Mouse (Mus musculus) WW6 (cell line): ENCODE results near the gene Chd9.
"Not testable (repeated sequence)": the region's sequence is repeated elsewhere in the genome, so short reads cannot be mapped to it uniquely, and the experiment has no call there.

Experiments used
- DNase-seq: peaks from one replicate; pipeline ENCODE4 v3.0.0-alpha.2; 2013; ENCODE audit warnings: low read depth, low spot score

Gene Chd9

DNA sequence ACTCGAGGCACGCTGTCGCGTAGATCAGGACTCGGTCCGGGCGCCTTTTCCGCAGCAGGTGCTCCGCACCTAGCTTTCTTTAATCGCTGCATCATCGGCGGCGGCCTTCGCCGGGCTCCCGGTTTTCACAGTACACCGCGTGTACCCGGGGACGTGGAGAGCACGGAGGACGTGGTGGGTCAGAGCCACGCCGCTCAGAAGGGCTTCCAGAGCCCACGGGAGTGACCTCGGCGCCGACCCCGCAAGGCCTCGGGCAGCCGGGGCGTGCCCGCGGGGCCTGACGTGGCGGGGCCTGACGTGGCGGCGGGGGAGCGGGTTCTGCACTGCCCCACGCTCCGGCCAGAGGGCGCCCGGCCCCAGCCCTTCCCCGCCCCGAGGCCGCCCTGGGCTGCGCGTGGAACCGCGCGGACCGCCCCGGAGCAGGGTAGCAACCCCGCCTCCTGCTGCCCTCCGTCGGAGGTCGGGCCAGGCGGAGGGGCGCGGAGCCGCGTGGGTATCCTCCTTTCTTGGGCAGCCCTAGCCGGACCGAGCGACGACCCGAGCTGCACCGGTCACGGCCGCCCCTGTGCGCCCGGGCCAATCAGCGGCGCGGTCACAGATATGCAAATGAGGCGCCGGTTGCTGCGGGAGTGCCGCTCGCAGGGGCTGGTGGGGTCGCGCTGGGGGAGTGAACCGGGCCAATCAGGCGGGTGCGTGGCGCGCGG lies 79.8 kb downstream of the Chd9 start:
- peak; percentile 65 for DNase-seq

DNA sequence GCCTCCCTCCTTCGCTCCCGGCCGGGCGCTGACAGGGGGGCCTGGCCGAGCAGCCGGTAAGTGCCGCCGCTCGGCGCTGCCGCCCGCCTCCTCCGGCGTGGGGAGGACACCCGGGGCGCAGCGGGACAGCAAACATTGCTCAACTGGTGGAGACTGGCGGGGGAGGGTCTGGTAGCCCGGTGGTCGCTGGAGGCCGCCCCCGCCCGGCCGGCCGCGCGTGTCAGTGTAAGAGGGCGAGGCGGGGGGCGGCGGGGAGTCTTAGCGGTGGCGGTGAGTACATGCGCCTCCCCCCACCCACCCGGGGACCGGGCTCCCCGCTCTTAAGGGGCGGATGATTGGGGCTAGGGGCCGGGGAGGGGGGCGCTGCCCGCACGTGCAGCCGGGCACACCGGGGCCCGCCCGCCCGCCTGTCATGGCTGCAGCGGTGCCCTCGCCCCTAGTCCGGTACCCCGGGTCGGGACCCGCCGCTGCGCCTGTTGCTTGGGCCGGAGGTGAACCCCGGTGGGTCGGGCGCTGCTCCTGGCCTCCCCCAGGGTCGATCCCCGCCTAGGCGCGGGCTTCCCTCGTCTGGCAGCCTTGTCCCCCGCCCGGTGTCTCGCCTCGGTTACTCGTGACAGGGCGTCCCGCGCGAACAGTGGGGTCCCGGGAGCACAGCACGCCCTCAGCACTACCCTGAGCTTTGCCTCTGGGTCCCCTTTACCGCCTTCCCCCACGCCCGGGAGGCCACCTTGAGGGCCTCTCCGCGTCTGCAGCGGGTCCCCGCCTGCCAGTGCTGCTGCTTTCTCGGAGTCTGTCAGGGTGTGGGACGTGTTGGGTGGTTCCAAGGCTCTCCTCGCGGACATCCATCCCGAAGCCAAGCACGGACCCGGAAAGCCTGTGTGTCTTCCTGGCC lies 80.7 kb downstream of the Chd9 start:
- DNase-seq: no peak

DNA sequence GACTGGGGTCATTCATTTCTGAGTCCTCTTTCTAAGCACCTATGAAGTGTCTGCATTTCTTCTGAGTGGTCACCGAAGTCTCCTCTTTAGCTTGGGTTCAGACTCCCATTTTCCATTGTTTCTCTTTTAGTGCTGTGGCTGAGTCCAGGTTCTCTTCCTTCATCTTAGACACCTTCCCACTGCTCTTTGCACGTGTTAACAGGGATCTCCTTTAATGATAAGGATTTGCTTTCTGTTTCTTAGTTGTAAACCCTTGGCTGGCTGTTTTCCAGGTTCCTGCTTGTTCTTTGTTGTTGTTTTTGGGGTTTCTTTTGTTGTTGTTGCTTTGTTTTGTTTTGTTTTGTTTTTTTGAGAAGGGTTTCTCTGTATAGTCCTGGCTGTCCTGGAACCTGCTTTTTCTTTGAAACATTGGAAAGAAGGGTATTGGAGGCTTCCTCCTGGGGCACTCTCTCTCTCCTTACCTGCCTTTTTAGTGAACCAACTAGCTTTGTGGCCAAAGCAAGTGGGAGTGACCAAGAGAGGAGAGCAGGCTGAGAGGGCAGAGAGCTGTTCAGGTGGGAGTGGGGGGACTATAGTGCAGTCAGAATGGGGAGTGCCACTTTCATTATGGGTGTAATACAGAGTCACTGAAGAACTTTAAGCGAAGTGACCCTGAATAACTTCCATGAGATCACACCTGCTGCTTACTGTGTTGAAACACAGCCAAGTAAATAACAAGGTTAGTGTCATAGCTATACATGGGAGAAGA lies 95.2 kb downstream of the Chd9 start:
- DNase-seq: no peak

DNA sequence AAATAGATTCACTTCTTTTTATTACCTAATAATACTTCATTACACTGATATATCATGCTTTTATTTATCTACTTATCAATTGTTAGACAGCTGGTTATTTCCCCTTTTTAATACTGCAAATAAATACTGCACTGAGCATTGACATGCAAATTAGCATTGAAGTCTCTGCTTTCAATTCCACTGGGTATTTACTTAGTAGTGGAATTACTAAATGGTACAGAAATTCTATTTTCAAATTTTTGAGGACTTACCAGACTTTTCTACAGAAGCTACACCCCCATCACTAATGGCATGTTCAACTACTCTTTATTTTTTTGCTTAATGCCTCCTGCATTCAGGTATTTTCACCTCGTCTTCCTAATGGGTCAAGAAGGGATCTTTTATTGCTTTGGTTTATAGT lies 100.3 kb downstream of the Chd9 start:
- no peak for DNase-seq

DNA sequence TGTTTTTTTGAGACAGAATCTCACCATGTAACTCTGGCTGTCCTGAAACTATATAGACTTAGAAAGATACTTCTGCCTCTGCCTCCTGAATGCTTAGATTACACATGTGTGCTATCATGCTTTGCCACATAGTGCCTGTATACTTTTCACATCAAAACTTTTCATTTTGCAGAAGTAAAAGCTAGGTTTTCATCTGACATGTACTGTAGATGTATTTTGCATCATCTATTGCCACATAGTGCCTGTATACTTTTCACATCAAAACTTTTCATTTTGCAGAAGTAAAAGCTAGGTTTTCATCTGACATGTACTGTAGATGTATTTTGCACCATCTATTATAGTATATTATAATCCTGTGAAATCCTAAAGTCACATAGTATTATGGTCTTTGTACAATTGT lies 102.0 kb downstream of the Chd9 start:
- DNase-seq: not testable (repeated sequence)

DNA sequence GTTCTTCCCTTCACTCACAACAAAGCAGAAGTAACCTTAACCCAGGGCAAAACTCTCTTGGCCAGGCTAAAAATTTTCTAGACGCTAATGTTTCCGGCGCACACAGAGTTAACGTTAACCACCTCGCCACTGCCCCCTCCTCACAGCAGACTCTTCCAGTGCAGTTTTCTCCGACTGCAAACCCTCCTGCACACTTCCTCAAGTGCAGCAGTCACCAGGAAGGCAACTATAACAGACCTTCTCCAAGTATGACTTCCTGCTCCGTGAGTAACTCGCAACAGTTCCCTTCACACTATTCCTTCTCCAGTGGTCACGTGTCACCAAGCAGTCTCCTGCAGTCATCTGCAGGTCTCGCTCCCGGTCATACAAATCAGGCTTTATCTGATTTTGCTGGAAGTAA lies 104.8 kb downstream of the Chd9 start:
- DNase-seq: no peak

DNA sequence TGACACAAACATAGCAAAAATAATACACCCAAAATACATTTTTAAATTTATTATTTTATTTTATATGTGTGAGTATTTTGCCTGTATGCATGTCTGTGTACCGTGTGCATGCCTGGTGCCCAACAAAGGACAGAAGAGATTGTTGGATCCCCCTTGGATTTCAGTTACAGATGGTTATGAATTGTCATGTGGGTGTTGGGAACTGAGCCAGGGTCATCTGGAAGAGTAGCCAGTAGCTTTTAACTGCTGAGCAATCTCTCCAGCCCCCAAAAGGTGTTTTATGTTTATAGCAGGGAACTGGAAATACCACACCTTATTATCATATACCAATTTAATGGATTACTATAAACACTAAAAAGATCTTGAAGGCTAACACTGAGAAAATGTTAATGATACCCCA lies 106.6 kb downstream of the Chd9 start:
- no peak for DNase-seq

DNA sequence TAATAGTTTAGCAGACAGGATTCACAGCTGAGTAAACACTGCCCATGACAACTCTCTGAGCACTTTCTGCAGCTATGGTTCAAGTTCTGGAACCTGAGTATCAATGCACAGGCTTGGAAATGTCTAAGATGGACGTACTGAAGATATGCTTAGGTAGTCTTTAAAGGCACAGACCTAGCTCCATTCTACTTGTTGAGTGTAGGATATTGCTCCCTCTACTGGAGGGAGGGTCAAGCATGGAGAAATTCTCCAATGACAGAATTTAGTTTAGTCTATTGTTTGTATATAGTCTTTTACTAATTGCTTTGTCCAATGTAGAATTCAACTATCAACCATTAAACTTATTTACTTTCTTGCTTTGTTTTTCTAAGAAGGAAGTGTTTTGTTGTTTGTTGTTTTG lies 108.7 kb downstream of the Chd9 start:
- DNase-seq: peak; percentile 16

DNA sequence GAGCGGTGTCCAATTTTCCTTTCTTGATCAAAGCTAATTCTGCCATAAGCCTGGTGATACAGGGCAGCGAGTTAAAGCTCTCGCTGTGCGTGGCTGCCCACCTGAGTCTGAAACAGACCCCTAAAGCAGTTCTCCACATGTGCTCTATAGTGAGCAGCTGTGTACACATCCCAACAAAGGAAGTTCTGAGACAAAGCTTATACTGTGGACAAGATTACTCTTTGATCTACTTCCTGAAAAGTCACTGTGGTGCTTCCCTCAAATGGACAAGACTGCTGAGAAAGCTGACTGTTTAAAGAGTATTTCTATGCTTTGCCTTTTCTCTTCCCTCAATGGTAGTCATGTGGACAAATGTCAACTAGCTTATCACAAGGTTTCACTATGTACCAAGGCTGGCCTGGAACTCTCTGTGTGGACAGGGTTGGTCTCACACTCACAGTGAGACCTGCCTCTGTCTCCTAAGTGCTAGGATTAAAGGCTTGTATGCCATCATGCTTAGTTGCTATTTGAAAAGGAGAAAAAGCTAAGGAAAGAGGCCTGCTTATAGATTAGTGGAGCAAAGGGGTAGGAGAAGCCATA lies 110.3 kb downstream of the Chd9 start:
- DNase-seq: no peak

DNA sequence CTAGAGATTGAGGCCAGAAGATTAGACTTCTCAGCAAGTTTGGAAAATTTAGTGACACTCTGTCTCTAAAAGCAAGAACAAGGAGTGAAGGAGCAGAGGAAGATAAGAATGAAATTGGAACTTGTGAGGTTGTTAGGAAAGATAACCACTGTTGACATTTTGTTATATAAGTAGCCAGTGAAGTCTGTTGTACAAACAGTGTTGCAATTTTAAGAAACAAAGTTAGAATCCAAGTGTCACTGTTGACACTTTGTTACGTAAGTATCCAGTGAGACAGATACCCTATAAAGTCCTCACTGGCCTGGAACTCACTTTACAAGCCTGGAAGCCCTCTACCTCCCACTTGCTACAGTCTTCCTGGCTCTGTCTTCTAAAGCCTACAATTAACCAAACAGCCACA lies 111.7 kb downstream of the Chd9 start:
- DNase-seq: no peak

DNA sequence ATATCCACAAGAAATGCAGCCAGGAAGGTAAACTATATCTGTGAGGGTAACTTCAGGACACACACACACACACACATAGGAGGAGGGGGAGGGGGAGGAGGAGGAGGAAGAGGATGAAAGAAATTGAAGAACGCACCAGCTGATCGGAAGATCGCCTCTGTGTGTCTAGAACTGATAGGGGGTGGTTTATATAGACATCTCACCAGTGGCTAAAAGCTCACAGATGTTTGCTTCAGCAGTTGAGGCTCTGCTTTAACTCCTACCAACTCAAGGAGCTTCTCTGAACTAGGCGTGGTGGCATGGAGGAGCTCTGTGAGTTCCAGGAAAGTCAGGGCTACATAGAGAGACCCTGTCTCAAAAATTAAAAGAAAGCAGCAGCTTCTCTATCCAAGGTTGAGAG lies 115.6 kb downstream of the Chd9 start:
- DNase-seq: no peak

DNA sequence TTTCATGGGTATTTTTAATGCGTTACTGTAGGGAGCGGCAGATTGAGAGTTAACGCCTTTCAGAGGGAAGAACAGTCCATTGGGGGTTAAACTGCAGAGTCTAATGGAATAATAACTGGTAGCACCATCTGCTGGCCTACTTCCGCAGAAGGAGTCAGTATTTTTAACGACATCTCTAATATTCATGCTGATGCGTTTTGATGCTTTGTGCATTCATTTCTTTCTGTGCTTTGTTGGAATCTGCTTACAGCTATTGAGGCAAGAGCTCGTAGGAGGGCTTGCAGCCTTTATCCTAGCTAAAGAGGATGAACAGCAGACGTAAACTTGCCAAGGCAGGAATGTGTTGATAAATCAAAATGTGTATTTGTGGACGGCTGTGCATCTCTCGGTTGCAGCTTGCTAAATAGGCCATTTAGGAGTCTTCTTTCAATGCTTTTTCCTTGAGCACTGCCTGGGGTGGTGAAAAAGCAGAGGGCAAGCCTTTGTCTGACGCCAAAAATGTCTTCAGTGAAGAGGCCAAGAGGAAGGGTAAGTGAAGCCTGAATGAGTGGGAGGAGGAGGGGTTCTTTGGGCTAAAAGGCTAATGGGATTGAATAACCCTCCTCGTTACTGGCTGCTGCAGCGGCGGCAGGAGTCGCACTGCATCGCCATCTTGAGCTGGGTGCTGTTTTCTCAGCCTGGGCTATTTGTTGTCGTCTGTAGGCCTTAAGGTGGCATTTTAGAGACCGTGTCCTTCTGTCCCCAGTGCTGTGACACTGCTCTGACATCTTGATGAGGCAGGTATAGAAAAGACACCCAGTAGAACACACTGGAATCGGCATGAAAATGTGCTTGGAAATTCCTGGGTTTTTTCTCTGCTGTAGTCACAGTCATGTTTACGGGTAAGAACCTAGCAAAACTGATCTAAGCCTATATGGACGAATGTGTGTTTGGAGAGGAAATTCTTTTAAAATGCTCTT lies 126.9 kb downstream of the Chd9 start:
- DNase-seq: peak; percentile 48

DNA sequence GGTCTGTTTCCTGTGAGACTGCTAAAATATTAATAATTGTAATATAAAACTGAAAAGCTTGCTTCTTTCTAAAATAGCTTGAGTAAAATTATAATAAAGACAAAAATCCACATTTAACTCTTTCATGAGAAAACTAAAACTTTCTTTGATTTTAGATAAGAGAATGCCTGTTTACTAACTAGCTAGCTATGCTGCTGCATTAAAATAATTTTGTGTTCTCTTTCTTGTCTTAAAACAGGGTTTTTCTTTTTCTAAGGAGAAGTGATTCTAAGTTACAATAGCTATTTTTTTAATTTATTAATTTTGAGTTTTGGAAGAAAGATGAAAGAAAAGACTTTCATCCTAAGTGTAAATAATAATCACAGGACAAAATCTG lies 127.6 kb downstream of the Chd9 start:
- DNase-seq: no peak

DNA sequence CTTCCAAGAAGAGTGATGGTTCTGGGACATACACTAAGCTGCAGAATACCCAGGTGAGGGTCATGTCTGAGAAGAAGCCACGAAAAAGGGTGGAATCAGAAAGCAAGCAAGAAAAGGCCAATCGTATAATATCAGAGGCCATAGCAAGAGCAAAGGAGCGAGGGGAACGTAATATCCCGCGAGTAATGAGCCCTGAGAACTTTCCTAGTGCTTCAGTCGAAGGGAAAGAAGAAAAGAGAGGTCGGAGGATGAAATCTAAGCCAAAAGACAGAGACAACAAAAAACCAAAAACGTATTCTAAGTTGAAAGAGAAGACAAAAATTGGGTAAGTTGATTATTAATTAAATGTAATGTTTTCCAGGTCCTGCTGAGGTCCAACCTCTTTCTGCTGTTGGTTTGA lies 128.2 kb downstream of the Chd9 start:
- DNase-seq: no peak

DNA sequence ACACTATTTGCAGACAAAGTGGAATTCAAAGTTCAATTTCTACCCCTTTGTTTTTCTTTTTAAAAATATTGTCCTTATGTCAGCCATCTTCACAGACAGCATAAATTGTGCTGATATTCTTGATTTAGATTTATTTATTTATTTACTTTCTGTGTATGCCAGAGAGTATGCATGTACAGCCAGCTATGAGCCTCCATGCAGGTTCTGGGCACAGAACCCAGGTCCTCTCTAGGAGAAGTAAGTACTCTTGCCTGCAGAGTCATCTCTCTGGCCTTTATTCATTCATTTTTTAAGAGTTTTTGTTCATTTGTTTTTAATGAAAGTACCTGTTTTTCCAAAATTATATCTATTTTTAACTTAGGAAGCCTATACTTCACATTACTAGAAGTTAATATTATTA lies 129.6 kb downstream of the Chd9 start:
- no peak for DNase-seq

DNA sequence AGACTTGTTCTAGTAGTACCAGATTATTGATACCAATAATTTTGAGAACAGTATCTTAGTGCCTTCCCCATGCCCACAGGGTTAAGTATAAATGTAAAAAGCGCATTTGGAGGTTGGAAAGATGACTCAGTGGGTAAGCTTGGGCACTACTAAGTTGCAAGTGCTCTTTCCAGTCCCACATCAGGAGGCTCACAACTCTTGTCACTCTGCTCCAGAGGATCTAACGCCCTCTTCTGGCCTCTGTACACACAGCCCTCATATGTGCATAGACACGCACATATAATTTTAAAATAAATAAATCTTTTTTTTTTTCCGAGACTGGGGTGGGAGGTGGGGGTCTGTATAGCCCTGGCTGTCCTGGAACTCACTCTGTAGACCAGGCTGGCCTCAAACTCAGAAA lies 131.6 kb downstream of the Chd9 start:
- peak; percentile 11 for DNase-seq

DNA sequence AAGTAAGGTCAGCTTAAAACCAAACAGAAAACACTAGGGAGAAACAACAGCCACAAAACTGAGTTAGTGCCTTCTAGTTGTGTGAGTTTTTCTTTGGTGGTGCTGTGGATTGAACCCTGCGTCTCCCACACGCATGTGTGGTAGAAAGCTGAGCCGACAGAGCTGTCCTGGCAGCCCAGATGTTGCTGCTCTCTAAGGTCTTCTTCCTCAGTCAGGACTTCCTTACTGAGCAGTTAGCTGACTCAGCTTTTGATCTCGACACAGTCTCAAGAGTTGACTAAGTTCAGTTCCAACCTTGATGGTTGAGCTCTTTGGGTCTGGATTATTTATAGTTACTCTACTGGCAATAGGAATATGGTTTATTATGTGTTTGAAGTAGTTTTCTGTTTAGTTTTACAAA lies 133.5 kb downstream of the Chd9 start:
- no peak for DNase-seq

DNA sequence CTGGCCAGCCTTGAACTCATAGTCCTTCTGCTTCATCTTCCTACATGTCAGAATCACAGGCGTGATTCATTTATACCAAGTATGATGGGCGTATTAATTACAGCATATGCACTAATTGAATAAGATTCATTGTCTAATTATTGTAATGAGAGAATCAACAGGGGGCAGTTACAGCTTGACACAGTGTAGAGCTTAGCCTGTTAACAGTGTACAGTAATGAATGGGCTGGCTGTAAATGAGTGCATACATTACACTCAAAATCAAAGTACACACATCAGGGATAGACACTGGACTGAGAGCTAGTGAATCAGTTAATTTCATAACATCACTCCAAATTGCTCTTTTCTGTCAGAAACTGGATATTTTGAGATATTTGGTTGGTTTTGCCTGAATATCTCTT lies 135.9 kb downstream of the Chd9 start:
- no peak for DNase-seq

DNA sequence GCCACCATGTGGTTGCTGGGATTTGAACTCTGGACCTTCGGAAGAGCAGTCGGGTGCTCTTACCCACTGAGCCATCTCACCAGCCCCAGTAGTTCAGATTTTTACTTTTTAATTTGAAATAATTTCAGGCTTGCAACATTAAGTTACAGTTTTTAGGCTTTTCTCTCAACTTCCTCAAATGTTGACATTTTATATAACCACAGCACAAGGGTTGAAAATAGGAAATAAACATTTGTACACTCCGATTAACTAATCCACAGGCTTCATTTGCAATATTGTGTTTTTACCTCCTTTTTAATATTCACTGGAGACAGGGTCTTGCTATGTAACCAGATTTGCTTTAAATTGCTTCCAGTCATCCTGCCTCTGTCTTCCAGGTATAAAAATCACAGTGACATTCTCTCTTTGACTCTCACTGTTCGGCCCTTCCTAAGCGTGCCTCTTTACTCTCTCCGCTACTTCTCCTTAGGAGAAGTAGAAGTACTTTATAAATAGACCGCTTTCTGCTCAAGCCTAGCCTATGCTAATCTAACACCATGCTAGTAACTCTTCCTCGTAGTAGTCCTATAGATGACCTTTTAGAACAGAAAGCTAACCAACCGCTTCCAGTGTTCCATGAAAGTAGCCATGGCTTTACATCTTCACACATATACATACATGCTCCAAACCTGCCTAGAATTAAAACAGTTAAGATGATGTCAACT lies 137.5 kb downstream of the Chd9 start:
- DNase-seq: no peak

DNA sequence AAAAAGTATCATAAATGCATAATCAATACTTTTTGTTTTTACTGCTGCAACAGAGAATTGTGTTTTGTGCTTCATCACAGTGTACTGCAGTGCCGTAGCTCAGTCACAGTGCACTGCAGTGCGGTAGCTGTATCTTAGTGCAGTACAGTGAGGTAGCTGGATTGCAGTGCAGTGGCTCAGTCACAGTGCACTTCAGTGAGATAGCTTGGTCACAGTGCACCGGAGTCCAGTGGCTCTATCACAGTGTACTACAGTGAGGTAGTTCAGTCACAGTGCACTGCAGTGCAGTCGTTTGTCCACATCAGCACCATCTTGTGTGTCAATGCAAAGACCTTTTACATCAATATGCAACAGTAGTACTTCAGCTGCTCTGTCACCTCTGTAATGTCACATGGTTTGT lies 140.2 kb downstream of the Chd9 start:
- DNase-seq: no peak
